Mouse (Mus musculus) embryonic facial prominence, embryonic 12.5 days (tissue): ENCODE results near the gene Zfp949. TPM values are rescaled to one million over a fixed set of nuclear protein-coding genes. Genes with fewer than 3 reads are reported as not detected.

Experiments used
- polyA plus RNA-seq: library from polyadenylated mRNA; unstranded; fragments of >200 nt; fragmentation: Nextera tagmentation; extraction: Ambion mirVana; gene quantifications from 2 replicates; pipeline ENCODE4 v1.2.1, GENCODE M21; 2016

The Zfp949 gene
- polyA plus RNA-seq, 1 experiment from 2014 or later, result 12.9 TPM

Other genes starting within 250 kb of the Zfp949 start
- 3.1 and 3.2 TPM in 2 replicates for gene Nt5e, start 220.8 kb upstream of the Zfp949 start, polyA plus RNA-seq
- 20.2 and 24.3 TPM in 2 replicates for gene Snx14, start 109.1 kb upstream of the Zfp949 start, polyA plus RNA-seq
- 0.67 and 1.0 TPM in 2 replicates for gene Gm20537, start 91.4 kb upstream of the Zfp949 start, polyA plus RNA-seq
- gene Syncrip, start 65.4 kb upstream of the Zfp949 start, polyA plus RNA-seq, result 122 and 127 TPM in 2 replicates
- gene Trim43a, start 32.9 kb downstream of the Zfp949 start, polyA plus RNA-seq, result 0.20 TPM in 1 of 2 replicates, not detected in the other
- gene Mthfsl, start 172.3 kb downstream of the Zfp949 start, polyA plus RNA-seq, result 35.9 and 39.6 TPM in 2 replicates
- not detected in 2 replicates for gene Bcl2a1d, start 183.9 kb downstream of the Zfp949 start, polyA plus RNA-seq